Mouse (Mus musculus) MEL (cell line): ENCODE data around the gene Gfap. TPM values are rescaled to one million over a fixed set of nuclear protein-coding genes. Genes with fewer than 3 reads are reported as not detected.

ENCODE experiments used
- DNase-seq: peaks from one replicate; pipeline ENCODE4 v3.0.0; 2011; ENCODE audit warnings: low read depth, low spot score
- H3K27ac ChIP-seq: 2 replicates; pipeline ENCODE4 v1.5.1; 2012; ENCODE audit warnings: low read depth, mild to moderate bottlenecking, control low read depth, low read length, moderate library complexity; ENCODE audit not compliant: control insufficient read depth
- H3K27me3 ChIP-seq, 2 experiments: fragments of 150-350 bp in 1 of 2; sonication (generic) in 1 of 2; 2 replicates each; pipeline ENCODE4 v1.6.1; 2012; ENCODE audit warnings: low read length in 2 of 2, mild to moderate bottlenecking in 2 of 2, improper control_type of control experiment in 1 of 2, moderate library complexity in 1 of 2; ENCODE audit not compliant: insufficient read depth in 2 of 2, control insufficient read depth in 1 of 2
- H3K36me3 ChIP-seq, 2 experiments: 2 replicates each; pipeline ENCODE4 v1.6.1; 2012 to 2014; ENCODE audit warnings: low read length in 2 of 2, improper control_type of control experiment in 1 of 2, inconsistent platforms in 1 of 2, mild to moderate bottlenecking in 1 of 2; ENCODE audit not compliant: insufficient read depth in 2 of 2, control insufficient read depth in 1 of 2
- H3K4me1 ChIP-seq, 2 experiments: fragments of 150-350 bp in 1 of 2; sonication (generic) in 1 of 2; 2 replicates each; pipeline ENCODE4 v1.6.1; 2012; ENCODE audit warnings: low read length in 2 of 2, improper control_type of control experiment in 1 of 2, mild to moderate bottlenecking in 1 of 2; ENCODE audit not compliant: insufficient read depth in 2 of 2, control insufficient read depth in 1 of 2
- H3K4me3 ChIP-seq, 2 experiments: fragments of 150-350 bp in 1 of 2; sonication (generic) in 1 of 2; 2 replicates each; pipeline ENCODE4 v1.5.1; 2012; ENCODE audit warnings: low read depth in 2 of 2, low read length in 2 of 2, mild to moderate bottlenecking in 2 of 2, moderate library complexity in 2 of 2, control low read depth in 1 of 2, improper control_type of control experiment in 1 of 2; ENCODE audit not compliant: control insufficient read depth in 1 of 2, insufficient read depth in 1 of 2
- H3K79me2 ChIP-seq: 2 replicates; pipeline ENCODE4 v1.6.1; 2012; ENCODE audit warnings: mild to moderate bottlenecking, low read length, moderate library complexity; ENCODE audit not compliant: control insufficient read depth, poor library complexity, insufficient read depth
- H3K9ac ChIP-seq: 2 replicates; pipeline ENCODE4 v1.6.1; 2012; ENCODE audit warnings: low read depth, mild to moderate bottlenecking, control low read depth, low read length, moderate library complexity; ENCODE audit not compliant: control insufficient read depth, poor library complexity, severe bottlenecking
- H3K9me3 ChIP-seq: fragments of 150-350 bp; sonication (generic); replicated peaks from 2 replicates; pipeline ENCODE4 v1.6.1; 2012; ENCODE audit warnings: mild to moderate bottlenecking, low read length, improper control_type of control experiment, moderate library complexity; ENCODE audit not compliant: insufficient read depth
- BHLHE40 ChIP-seq: IDR thresholded peaks from 2 replicates; pipeline ENCODE4 v1.6.1; 2012; ENCODE audit warnings: low read depth, mild to moderate bottlenecking, inconsistent platforms, low read length, improper control_type of control experiment, borderline replicate concordance
- CHD1 ChIP-seq: IDR thresholded peaks from 2 replicates; pipeline ENCODE4 v1.6.1; 2012; ENCODE audit warnings: low read depth, mild to moderate bottlenecking, inconsistent platforms, low read length, improper control_type of control experiment
- CHD2 ChIP-seq: IDR thresholded peaks from 2 replicates; pipeline ENCODE4 v1.6.1; 2011; ENCODE audit warnings: low read length, improper control_type of control experiment
- ELF1 ChIP-seq: IDR thresholded peaks from 2 replicates; pipeline ENCODE4 v1.6.1; 2014; ENCODE audit warnings: low read depth, mild to moderate bottlenecking, inconsistent platforms, low read length, improper control_type of control experiment, moderate library complexity
- EP300 ChIP-seq, 2 experiments: IDR thresholded peaks; 2 replicates each; pipeline ENCODE4 v1.6.1; 2011; ENCODE audit warnings: improper control_type of control experiment in 2 of 2, low read length in 2 of 2, low read depth in 1 of 2, mild to moderate bottlenecking in 1 of 2
- ETS1 ChIP-seq: IDR thresholded peaks from 2 replicates; pipeline ENCODE4 v1.6.1; 2012; ENCODE audit warnings: low read depth, mild to moderate bottlenecking, inconsistent platforms, low read length, improper control_type of control experiment, moderate library complexity
- GATA1 ChIP-seq: IDR thresholded peaks from 2 replicates; pipeline ENCODE4 v1.6.1; 2011; ENCODE audit warnings: low read depth, low read length, improper control_type of control experiment
- HCFC1 ChIP-seq: IDR thresholded peaks from 2 replicates; pipeline ENCODE4 v1.6.1; 2012; ENCODE audit warnings: low read depth, mild to moderate bottlenecking, inconsistent platforms, low read length, improper control_type of control experiment, moderate library complexity
- JUND ChIP-seq: IDR thresholded peaks from 2 replicates; pipeline ENCODE4 v1.6.1; 2011; ENCODE audit warnings: low read depth, mild to moderate bottlenecking, improper control_type of control experiment, low read length
- KAT2A ChIP-seq: conservative IDR thresholded peaks from 2 replicates; pipeline ENCODE4 v1.6.1; 2012; ENCODE audit warnings: low read depth, low read length, improper control_type of control experiment, inconsistent platforms
- MAZ ChIP-seq: IDR thresholded peaks from 2 replicates; pipeline ENCODE4 v1.6.1; 2012; ENCODE audit warnings: low read depth, mild to moderate bottlenecking, inconsistent platforms, low read length, improper control_type of control experiment
- MXI1 ChIP-seq: IDR thresholded peaks from 2 replicates; pipeline ENCODE4 v1.6.1; 2011; ENCODE audit warnings: mild to moderate bottlenecking, low read depth, low read length, improper control_type of control experiment
- MYB ChIP-seq: IDR thresholded peaks from 2 replicates; pipeline ENCODE4 v1.6.1; 2011; ENCODE audit warnings: mild to moderate bottlenecking, low read depth, low read length, improper control_type of control experiment
- MYC ChIP-seq: IDR thresholded peaks from 2 replicates; pipeline ENCODE4 v1.6.1; 2011; ENCODE audit warnings: low read depth, mild to moderate bottlenecking, low read length, improper control_type of control experiment, moderate library complexity
- NRF1 ChIP-seq: IDR thresholded peaks from 2 replicates; pipeline ENCODE4 v1.6.1; 2014; ENCODE audit warnings: low read depth, mild to moderate bottlenecking, inconsistent platforms, low read length, improper control_type of control experiment, moderate library complexity; ENCODE audit not compliant: poor library complexity, insufficient read depth, severe bottlenecking
- POLR2A ChIP-seq, 2 experiments: IDR thresholded peaks; 2 replicates each; pipeline ENCODE4 v1.6.1; 2011 to 2012; ENCODE audit warnings: low read length in 2 of 2, mild to moderate bottlenecking in 2 of 2, control low read depth in 1 of 2, improper control_type of control experiment in 1 of 2, low read depth in 1 of 2, moderate library complexity in 1 of 2; ENCODE audit not compliant: control insufficient read depth in 1 of 2, insufficient read depth in 1 of 2, poor library complexity in 1 of 2
- RAD21 ChIP-seq: IDR thresholded peaks from 2 replicates; pipeline ENCODE4 v1.6.1; 2011; ENCODE audit warnings: mild to moderate bottlenecking, low read depth, low read length, improper control_type of control experiment
- SIN3A ChIP-seq: IDR thresholded peaks from 2 replicates; pipeline ENCODE4 v1.6.1; 2012; ENCODE audit warnings: low read length, improper control_type of control experiment, inconsistent platforms
- SMC3 ChIP-seq: IDR thresholded peaks from 2 replicates; pipeline ENCODE4 v1.6.1; 2011; ENCODE audit warnings: low read depth, low read length, improper control_type of control experiment
- TBP ChIP-seq: IDR thresholded peaks from 2 replicates; pipeline ENCODE4 v1.8.0; 2011; ENCODE audit warnings: low read depth, low read length, improper control_type of control experiment
- TCF12 ChIP-seq: IDR thresholded peaks from 2 replicates; pipeline ENCODE4 v1.6.1; 2014; ENCODE audit warnings: low read depth, mild to moderate bottlenecking, inconsistent platforms, low read length, improper control_type of control experiment, moderate library complexity
- UBTF ChIP-seq: IDR thresholded peaks from 2 replicates; pipeline ENCODE4 v1.6.1; 2012; ENCODE audit warnings: low read depth, mild to moderate bottlenecking, inconsistent platforms, low read length, improper control_type of control experiment, moderate library complexity, borderline replicate concordance; ENCODE audit not compliant: insufficient read depth
- USF2 ChIP-seq, 2 experiments: IDR thresholded peaks; 2 replicates each; pipeline ENCODE4 v1.6.1; 2011 to 2012; ENCODE audit warnings: improper control_type of control experiment in 2 of 2, low read length in 2 of 2, borderline replicate concordance in 1 of 2, inconsistent platforms in 1 of 2, low read depth in 1 of 2, mild to moderate bottlenecking in 1 of 2; ENCODE audit not compliant: insufficient read depth in 1 of 2
- ZC3H11A ChIP-seq: IDR thresholded peaks from 2 replicates; pipeline ENCODE4 v1.6.1; 2012; ENCODE audit warnings: low read depth, mild to moderate bottlenecking, inconsistent platforms, low read length, improper control_type of control experiment
- ZNF384 ChIP-seq: IDR thresholded peaks from 2 replicates; pipeline ENCODE4 v1.6.1; 2012; ENCODE audit warnings: low read depth, mild to moderate bottlenecking, inconsistent platforms, low read length, improper control_type of control experiment
- polyA plus RNA-seq, 2 experiments: library from polyadenylated mRNA; stranded (reverse) in 1 of 2; unstranded in 1 of 2; fragments of >175 nt in 1 of 2; fragments of >200 nt in 1 of 2; gene quantifications; 2 replicates each; pipeline versions ENCODE4 v1.2.1 to v1.2.4; 2012; ENCODE audit warnings: low replicate concordance in 2 of 2, low read depth in 1 of 2; ENCODE audit not compliant: insufficient read length in 2 of 2, insufficient read depth in 1 of 2, missing spikeins in 1 of 2
- total RNA-seq: library from RNA; depleted of rRNA; stranded (reverse); fragments of 300-350 nt; gene quantifications from 2 replicates; pipeline ENCODE4 v1.2.3, GENCODE M21; 2012

Gene Gfap
- total and polyA plus RNA-seq, 3 experiments, result 2.0 to 2.5 TPM; not detected in 1

DNA sequence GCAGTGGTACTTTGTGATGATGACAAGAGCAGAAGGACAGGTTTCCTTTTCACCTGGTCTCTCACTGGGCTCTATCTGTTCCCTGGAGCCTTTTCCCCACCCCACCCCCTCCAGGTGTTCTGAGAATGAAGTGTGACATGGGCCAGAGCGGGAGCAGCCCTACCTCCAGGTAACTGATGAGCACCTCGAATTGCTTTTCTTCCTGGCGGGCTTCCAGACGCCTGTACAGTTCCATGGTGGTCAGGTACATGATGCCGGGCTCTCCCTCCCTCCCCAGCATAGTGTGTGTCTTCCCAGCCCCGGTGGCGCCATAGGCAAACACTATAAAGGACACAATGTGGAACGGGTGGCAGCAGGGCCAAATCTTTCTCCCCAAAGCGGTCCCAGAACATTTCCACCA, 14.7 kb upstream of the Gfap start:
- Histone ChIP-seq H3K79me2 (peaks cover 11% of the 10 kb centered on the region), H3K27ac (no peak overlapping the region), H3K4me3 (no peak overlapping the region), H3K27me3 (no peaks in the 10 kb centered on the region), H3K4me1 (no peaks in the 10 kb centered on the region; a peak in 1 of 4 replicates), H3K36me3 (peaks cover 2 to 29% of the 10 kb centered on the region in 2 experiments; a peak in 3 of 4 replicates), H3K9me3 (no peaks in the 10 kb centered on the region), H3K9ac (no peak overlapping the region)
- TF ChIP-seq MXI1, result no peak
- no peak for TF ChIP-seq MAZ
- TF ChIP-seq ELF1, result no peak
- TF ChIP-seq HCFC1, result no peak
- no peak for TF ChIP-seq GATA1
- TF ChIP-seq EP300 (IDR thresholded peaks at IDR 0.05; ENCODE audit: low read depth in 1 of 2, low read length in 2 of 2), result no peak
- no peak for TF ChIP-seq TCF12
- TF ChIP-seq TBP, result no peak
- no peak for TF ChIP-seq UBTF
- TF ChIP-seq MYC, result no peak
- no peak for TF ChIP-seq POLR2A (IDR thresholded peaks at IDR 0.05; ENCODE audit: control insufficient read depth in 1 of 2, insufficient read depth in 1 of 2, low read depth in 1 of 2, low read length in 2 of 2, poor library complexity in 1 of 2)
- TF ChIP-seq CHD2, result no peak
- no peak for TF ChIP-seq SMC3
- TF ChIP-seq SIN3A, result no peak
- TF ChIP-seq MYB, result no peak
- no peak for TF ChIP-seq RAD21
- no peak for TF ChIP-seq USF2 (IDR thresholded peaks at IDR 0.05; ENCODE audit: borderline replicate concordance in 1 of 2, insufficient read depth in 1 of 2, low read depth in 1 of 2, low read length in 2 of 2)
- no peak for TF ChIP-seq ZNF384
- no peak for DNase-seq

DNA sequence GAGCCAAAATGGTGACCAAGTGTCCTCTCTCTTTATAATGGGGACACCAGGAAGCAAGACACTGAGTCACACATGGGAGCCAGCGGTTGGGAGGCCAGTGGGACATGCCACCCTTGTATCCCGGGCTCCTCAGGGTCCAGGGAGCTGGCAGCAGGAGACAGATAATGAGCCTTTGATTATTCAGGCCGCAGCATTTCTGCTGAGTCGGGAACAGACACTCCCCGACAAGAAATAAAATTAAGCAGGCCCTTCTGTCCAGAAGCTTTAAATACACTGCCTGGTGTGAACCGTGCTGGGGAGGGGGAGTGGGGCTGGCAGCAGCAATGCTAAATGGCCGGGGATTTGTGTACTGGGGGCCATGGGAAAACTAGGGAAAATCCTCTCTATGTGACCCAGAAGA, 10.7 kb upstream of the Gfap start:
- peaks cover 0 to 36% of the 10 kb centered on the region in 2 experiments; a peak in 2 of 4 replicates for H3K36me3 ChIP-seq

More for the DNA sequence above, 10.7 kb upstream of the Gfap start:
- H3K79me2 ChIP-seq, result no peaks in the 10 kb centered on the region
- H3K27me3 ChIP-seq, result no peaks in the 10 kb centered on the region
- H3K9me3 ChIP-seq, result no peaks in the 10 kb centered on the region
- no peak overlapping the region for H3K9ac ChIP-seq
- H3K27ac ChIP-seq, result no peak overlapping the region
- no peak for DNase-seq
- H3K4me1 ChIP-seq, result no peaks in the 10 kb centered on the region
- no peak for TF ChIP-seq NRF1
- TF ChIP-seq SIN3A, result no peak
- TF ChIP-seq ETS1, result no peak
- TF ChIP-seq KAT2A, result no peak
- no peak for TF ChIP-seq MAZ
- TF ChIP-seq CHD1, result no peak
- TF ChIP-seq BHLHE40, result no peak
- no peak for TF ChIP-seq GATA1
- TF ChIP-seq JUND, result no peak
- no peak for TF ChIP-seq ZC3H11A
- TF ChIP-seq CHD2, result no peak
- no peak for TF ChIP-seq RAD21
- TF ChIP-seq EP300 (IDR thresholded peaks at IDR 0.05; ENCODE audit: low read depth in 1 of 2, low read length in 2 of 2), result no peak
- no peak overlapping the region for H3K4me3 ChIP-seq
